Comparison of ENCODE assay signal across 8 mouse cellular contexts in the genomic region with DNA sequence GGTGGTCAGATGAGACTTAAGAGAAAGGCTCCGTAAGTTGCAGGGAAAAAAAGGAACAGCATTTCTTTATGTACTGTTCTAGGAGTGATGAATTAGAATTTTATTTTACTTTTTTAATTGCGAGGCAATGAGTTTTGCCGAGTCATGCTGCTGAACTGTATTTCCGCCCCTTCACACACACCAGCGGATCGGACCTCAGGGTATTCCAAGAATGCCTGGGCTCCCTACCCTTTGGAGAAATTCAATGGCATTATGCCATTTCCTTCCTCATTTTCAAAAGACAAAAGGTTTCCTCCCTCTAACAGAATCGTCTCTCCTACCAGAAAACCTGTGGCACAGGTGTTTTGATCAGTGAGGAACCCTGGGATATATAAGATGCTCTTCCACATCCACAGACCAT. TPM values are rescaled to one million over a fixed set of nuclear protein-coding genes. Genes with fewer than 3 reads are reported as not detected.
A peak's percentile ranks its signal among the peaks of the same experiment; 100 is the strongest.
DNase-seq lines count a peak whose midpoint lies in the region.

No protein-coding gene starts in this region.

- DNase-seq in heart, adult 11 months, result peak; percentile 63
- no peak for DNase-seq in heart, adult 9 months (ENCODE audit: low spot score in 2 of 2)
- peak; percentile 76 for DNase-seq in Muller cell, postnatal 12 days (ENCODE audit: inconsistent ontology term)
- DNase-seq in heart, postnatal 10 days, result peak; percentile 10 to 16
- DNase-seq in midbrain, embryonic 10.5 days (ENCODE audit: low spot score), result no peak
- DNase-seq in retina, postnatal 1 day, result no peak
- no peak for DNase-seq in right cerebral cortex, postnatal 25 days
- DNase-seq in urinary bladder, adult 18-20 months (ENCODE audit: low spot score in 2 of 2), result no peak

- peak overlapping the region; percentile 88 for H3K4me3 ChIP-seq in midbrain, embryonic 10.5 days

- no peaks in the 10 kb centered on the region for H3K9me3 ChIP-seq in midbrain, embryonic 10.5 days (replicated peaks)

- H3K4me1 ChIP-seq in midbrain, embryonic 10.5 days, result peaks cover 43% of the 10 kb centered on the region

- peaks cover 24% of the 10 kb centered on the region for H3K27me3 ChIP-seq in midbrain, embryonic 10.5 days (ENCODE audit: low read depth, poor library complexity, severe bottlenecking)

- no peak overlapping the region for H3K27ac ChIP-seq in midbrain, embryonic 10.5 days (replicated peaks)

- 73% methylated on average over 7 of the region's 7 CpGs for WGBS in midbrain, embryonic 10.5 days

- peaks cover 39% of the 10 kb centered on the region for H3K36me3 ChIP-seq in midbrain, embryonic 10.5 days

- intact Hi-C loops in heart, postnatal 10 days (cut with DNase I), result no loop called here

RNA-seq across cellular contexts. Expression of a gene that starts 2.3 kb away (rescaled TPM):
- 100 to 1,000 TPM; 230 to 240 TPM for total RNA-seq in heart, postnatal 10 days (2021)
- 419 and 505 TPM in 2 replicates for polyA plus RNA-seq in midbrain, embryonic 10.5 days (2016; fragmentation: Nextera tagmentation; extraction: Ambion mirVana)

Comparison
In these comparisons a context has a peak if more than half of its experiments do, and no peak if none do; other contexts are left out.
1. DNase-seq: peak in heart, adult 11 months (single experiment), Muller cell, postnatal 12 days (single experiment) and heart, postnatal 10 days (2 of 2); none in heart, adult 9 months (0 of 2), midbrain, embryonic 10.5 days (single experiment), retina, postnatal 1 day (single experiment), right cerebral cortex, postnatal 25 days (single experiment) and urinary bladder, adult 18-20 months (0 of 2).